Mouse (Mus musculus) layer of hippocampus, postnatal 14 days (tissue): ENCODE results near the gene Nrg4. TPM values are rescaled to one million over a fixed set of nuclear protein-coding genes. Genes with fewer than 3 reads are reported as not detected.

Experiments
- DNase-seq, 2 experiments: peaks; one replicate each; pipeline ENCODE4 v3.0.0; 2021 to 2022; ENCODE audit warnings: low spot score in 2 of 2, mixed read lengths in 1 of 2
- total RNA-seq, 2 experiments: library from RNA; stranded (reverse); gene quantifications; 2 replicates each; pipeline ENCODE4 v1.2.3; 2021

The Nrg4 gene
- total RNA-seq, 2 experiments from 2014 or later, result 0.39 to 0.76 TPM

GRCm38 (mm10) chr9:55324085-55324484, 2.6 kb downstream of the Nrg4 start:
- DNase-seq, result no peak

GRCm38 (mm10) chr9:55322641-55323040, 4.0 kb downstream of the Nrg4 start:
- no peak for DNase-seq

GRCm38 (mm10) chr9:55313619-55314261, 12.9 kb downstream of the Nrg4 start:
- no peak for DNase-seq

- DNase-seq, result peak; percentile 62 to 86
Measured at GRCm38 (mm10) chr9:55311560-55311959, 15.1 kb downstream of the Nrg4 start.

- DNase-seq, result no peak
Measured at GRCm38 (mm10) chr9:55308455-55308854, 18.2 kb downstream of the Nrg4 start.

GRCm38 (mm10) chr9:55307557-55307956, 19.1 kb downstream of the Nrg4 start:
- no peak for DNase-seq

GRCm38 (mm10) chr9:55307066-55307465, 19.6 kb downstream of the Nrg4 start:
- DNase-seq, result no peak

- no peak for DNase-seq
Measured at GRCm38 (mm10) chr9:55296221-55296620, 30.4 kb downstream of the Nrg4 start.

GRCm38 (mm10) chr9:55291966-55292365, 34.7 kb downstream of the Nrg4 start:
- DNase-seq, result no peak

GRCm38 (mm10) chr9:55289475-55290198, 37.0 kb downstream of the Nrg4 start:
- DNase-seq, result no peak

GRCm38 (mm10) chr9:55285197-55285596, 41.4 kb downstream of the Nrg4 start:
- DNase-seq, result no peak

- no peak for DNase-seq
Measured at GRCm38 (mm10) chr9:55283516-55283915, 43.1 kb downstream of the Nrg4 start.

- DNase-seq, result no peak
Measured at GRCm38 (mm10) chr9:55279114-55279825, 47.4 kb downstream of the Nrg4 start.

GRCm38 (mm10) chr9:55277562-55277961, 49.1 kb downstream of the Nrg4 start:
- DNase-seq, result no peak

- peak; percentile 16 to 72 for DNase-seq
Measured at GRCm38 (mm10) chr9:55273906-55274305, 52.7 kb downstream of the Nrg4 start.

GRCm38 (mm10) chr9:55271960-55272560, 54.6 kb downstream of the Nrg4 start:
- no peak for DNase-seq

GRCm38 (mm10) chr9:55264356-55265302, 62.0 kb downstream of the Nrg4 start:
- DNase-seq, result no peak

GRCm38 (mm10) chr9:55259741-55260140, 66.9 kb downstream of the Nrg4 start:
- DNase-seq, result no peak

- DNase-seq, result no peak
Measured at GRCm38 (mm10) chr9:55257105-55257504, 69.5 kb downstream of the Nrg4 start.

GRCm38 (mm10) chr9:55255604-55256003, 71.0 kb downstream of the Nrg4 start:
- DNase-seq, result no peak

- no peak for DNase-seq
Measured at GRCm38 (mm10) chr9:55255056-55255455, 71.6 kb downstream of the Nrg4 start.
